Mouse (Mus musculus) limb, embryonic 12.5 days (tissue): ENCODE data around the gene Camsap2. TPM values are rescaled to one million over a fixed set of nuclear protein-coding genes. Genes with fewer than 3 reads are reported as not detected.

ENCODE experiments used
- ATAC-seq: fragments of 200-750 bp; cut with Nextera tagmentation; 2 replicates; pipeline ENCODE4 v1.8.0; 2017; ENCODE audit warnings: low read depth, moderate TSS enrichment; ENCODE audit not compliant: insufficient number of reproducible peaks, insufficient read depth, low FRiP score, low TSS enrichment
- H3K27ac ChIP-seq: fragments of 300-500 bp; sonication (generic); 2 replicates; pipeline ENCODE4 v1.5.1; 2016; ENCODE audit warnings: mild to moderate bottlenecking, moderate library complexity
- H3K27me3 ChIP-seq: fragments of 300-500 bp; sonication (generic); 2 replicates; pipeline ENCODE4 v1.6.1; 2016; ENCODE audit warnings: mild to moderate bottlenecking, moderate library complexity
- H3K36me3 ChIP-seq: fragments of 300-500 bp; sonication (generic); 2 replicates; pipeline ENCODE4 v1.6.1; 2016; ENCODE audit warnings: mild to moderate bottlenecking, moderate library complexity
- H3K4me1 ChIP-seq: fragments of 300-500 bp; sonication (generic); replicated peaks from 2 replicates; pipeline ENCODE4 v1.6.1; 2016
- H3K4me2 ChIP-seq: fragments of 300-500 bp; sonication (generic); 2 replicates; pipeline ENCODE4 v1.6.1; 2016; ENCODE audit warnings: mild to moderate bottlenecking, moderate library complexity
- H3K4me3 ChIP-seq: fragments of 300-500 bp; sonication (generic); replicated peaks from 2 replicates; pipeline ENCODE4 v1.5.1; 2016; ENCODE audit warnings: mild to moderate bottlenecking
- H3K9ac ChIP-seq: fragments of 300-500 bp; sonication (generic); replicated peaks from 2 replicates; pipeline ENCODE4 v1.6.1; 2016; ENCODE audit warnings: mild to moderate bottlenecking, moderate library complexity
- H3K9me3 ChIP-seq: fragments of 300-500 bp; sonication (generic); 2 replicates; pipeline ENCODE4 v1.6.1; 2016; ENCODE audit warnings: mild to moderate bottlenecking, moderate library complexity
- WGBS: fragments of 180-500 bp; shearing (Covaris S2); methylation state at CpG from one replicate; pipeline ENCODE4 v1.1.7; 2016; 5-methylcytosine and 5-hydroxymethylcytosine counted together
- polyA plus RNA-seq: library from polyadenylated mRNA; unstranded; fragments of >200 nt; fragmentation: Nextera tagmentation; extraction: Ambion mirVana; gene quantifications from 2 replicates; pipeline ENCODE4 v1.2.1, GENCODE M21; 2016

Camsap2 gene
- polyA plus RNA-seq: 15.6 and 15.8 TPM in 2 replicates

DNA sequence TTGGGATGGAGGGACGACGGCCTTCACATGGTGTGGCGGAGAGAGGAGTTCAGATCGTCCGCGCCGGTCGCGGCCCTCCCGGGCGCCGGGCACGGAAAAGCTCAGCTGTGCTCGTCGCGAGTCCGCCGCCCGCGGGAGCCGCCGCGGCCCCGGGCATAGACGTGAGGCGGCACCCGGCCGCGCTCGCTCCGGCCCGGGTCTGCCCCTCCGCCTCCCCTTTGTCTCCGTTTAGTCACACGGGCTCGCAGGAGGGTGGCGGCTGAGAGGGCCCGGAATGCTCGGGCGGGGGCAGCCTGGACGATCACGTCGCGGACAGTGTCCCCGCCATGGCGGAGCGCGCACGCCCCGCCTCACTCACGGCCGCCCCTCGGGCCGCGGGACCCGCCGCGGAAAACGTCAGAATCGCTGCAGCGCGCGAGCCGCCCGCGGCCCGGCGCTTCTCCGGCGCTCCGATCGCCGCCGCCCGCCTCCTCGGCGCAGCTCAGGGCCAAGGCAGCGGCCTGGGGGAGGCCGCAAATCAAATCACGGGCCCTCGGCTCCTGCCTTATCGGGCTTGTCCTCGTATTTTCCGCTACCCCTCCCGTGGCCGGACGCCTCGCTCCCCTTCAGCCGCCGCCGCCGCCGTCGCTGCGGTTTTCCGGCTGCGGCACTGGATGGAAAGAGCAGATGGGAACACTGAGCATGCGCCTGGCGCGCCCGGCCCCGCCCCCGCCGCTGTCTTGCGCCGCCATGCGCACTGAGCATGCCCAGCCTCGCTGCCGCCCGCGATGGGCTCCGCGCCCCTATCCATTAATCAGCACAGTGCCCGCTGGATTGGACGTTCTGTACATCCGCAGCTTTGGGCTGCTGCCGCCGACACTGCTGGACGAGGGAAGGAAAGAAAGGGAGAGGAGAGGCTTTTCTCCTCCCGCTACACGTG, at the start of gene Camsap2:
TSS of gene Camsap2 (minus strand) at position 651 of the 919 bp plus-strand sequence.
- WGBS: under 1% methylated on average over 118 of the region's 121 CpGs
- peak within 1 kb of the TSS; percentile 69 for H3K4me2 ChIP-seq
- peak within 1 kb of the TSS; percentile 96 for H3K27ac ChIP-seq
- H3K9ac ChIP-seq: peak within 1 kb of the TSS; percentile 96
- H3K4me3 ChIP-seq: peak within 1 kb of the TSS; percentile 94
- peaks cover 1% of the 10 kb centered on the region; the same call in 1 of the 2 replicates for H3K36me3 ChIP-seq
- no peaks in the 10 kb centered on the region for H3K27me3 ChIP-seq
- peak; percentile 96 for ATAC-seq
- no peaks in the 10 kb centered on the region for H3K9me3 ChIP-seq
- peaks cover 28% of the 10 kb centered on the region for H3K4me1 ChIP-seq

DNA sequence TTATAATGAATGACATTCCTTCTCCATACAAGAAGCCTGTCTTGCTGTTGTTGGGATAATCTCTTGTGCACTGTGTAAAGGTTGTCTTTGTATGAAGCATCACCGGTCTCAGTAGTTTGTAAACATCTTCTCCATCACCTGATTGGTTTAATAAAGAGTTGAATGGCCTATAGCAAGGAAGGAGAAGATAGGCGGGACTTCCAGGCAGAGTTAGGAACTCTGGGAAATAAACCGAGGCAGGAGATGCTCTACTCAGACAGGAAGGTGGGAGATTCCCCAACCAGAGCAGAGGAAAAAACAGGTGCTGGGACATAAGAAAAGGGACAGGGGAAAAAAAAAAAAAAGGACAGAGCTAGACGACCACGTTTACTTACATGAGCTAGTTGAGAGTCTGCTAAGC, 49.2 kb upstream of the Camsap2 start:
- Histone ChIP-seq H3K27me3 (no peaks in the 10 kb centered on the region), H3K27ac (no peak overlapping the region), H3K4me2 (peak overlapping the region; percentile 13; the same call in 1 of the 2 replicates), H3K9me3 (no peaks in the 10 kb centered on the region), H3K4me1 (peaks cover 6% of the 10 kb centered on the region), H3K4me3 (no peak overlapping the region), H3K9ac (no peak overlapping the region), H3K36me3 (no peaks in the 10 kb centered on the region)
- 39% methylated on average over 5 of the region's 5 CpGs for WGBS
- ATAC-seq: no peak

DNA sequence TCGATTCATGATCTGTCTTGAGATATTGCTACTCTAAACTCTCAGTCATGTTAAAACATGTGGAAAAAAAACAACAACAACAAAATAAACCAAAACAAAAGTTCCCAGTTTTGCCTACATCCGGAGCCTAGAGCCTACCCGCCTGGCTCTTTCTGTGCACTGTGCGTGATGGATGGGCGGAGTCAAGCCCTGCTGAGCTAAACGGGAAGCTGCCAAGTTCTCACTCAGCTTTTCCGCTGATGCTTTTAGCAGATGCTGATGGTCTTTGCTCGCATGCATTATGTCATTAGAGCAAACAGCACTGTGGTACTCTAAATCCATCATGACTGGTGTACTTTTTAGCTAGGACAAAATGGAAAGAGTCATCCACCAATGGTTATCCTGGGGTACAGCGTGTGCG, 48.6 kb upstream of the Camsap2 start:
- Histone ChIP-seq H3K9me3 (no peaks in the 10 kb centered on the region), H3K36me3 (no peaks in the 10 kb centered on the region), H3K4me2 (peak overlapping the region; percentile 13; the same call in 1 of the 2 replicates), H3K27ac (no peak overlapping the region), H3K9ac (no peak overlapping the region), H3K27me3 (no peaks in the 10 kb centered on the region), H3K4me1 (peaks cover 6% of the 10 kb centered on the region), H3K4me3 (no peak overlapping the region)
- no peak for ATAC-seq
- WGBS: 41% methylated on average over 10 of the region's 10 CpGs

GRCm38 (mm10) chr1:136386914-136387313, 41.0 kb upstream of the Camsap2 start:
- H3K9me3 ChIP-seq: no peaks in the 10 kb centered on the region
- H3K4me1 ChIP-seq: 0 out of 2 replicates have a peak, but pooled peaks cover 5% of the 10 kb centered on the region
- H3K27ac ChIP-seq: no peak overlapping the region
- H3K4me2 ChIP-seq: no peak overlapping the region
- WGBS: 18% methylated on average over 5 of the region's 6 CpGs
- ATAC-seq: no peak; the same call in 1 of the 2 replicates
- H3K36me3 ChIP-seq: no peaks in the 10 kb centered on the region
- no peaks in the 10 kb centered on the region for H3K27me3 ChIP-seq
- H3K4me3 ChIP-seq: no peak overlapping the region
- H3K9ac ChIP-seq: no peak overlapping the region

GRCm38 (mm10) chr1:136381583-136381982, 35.7 kb upstream of the Camsap2 start:
- no peaks in the 10 kb centered on the region for H3K9me3 ChIP-seq
- H3K4me1 ChIP-seq: 0 out of 2 replicates have a peak, but pooled peaks cover 2% of the 10 kb centered on the region
- 81% methylated on average over 5 of the region's 5 CpGs for WGBS
- no peak overlapping the region for H3K4me3 ChIP-seq
- no peak for ATAC-seq
- H3K27ac ChIP-seq: no peak overlapping the region
- no peaks in the 10 kb centered on the region for H3K36me3 ChIP-seq
- no peaks in the 10 kb centered on the region for H3K27me3 ChIP-seq
- H3K4me2 ChIP-seq: no peak overlapping the region
- no peak overlapping the region for H3K9ac ChIP-seq

- Histone ChIP-seq H3K9me3 (no peaks in the 10 kb centered on the region), H3K27me3 (no peaks in the 10 kb centered on the region), H3K4me1 (no peaks in the 10 kb centered on the region), H3K9ac (no peak overlapping the region), H3K27ac (no peak overlapping the region), H3K4me3 (no peak overlapping the region), H3K36me3 (no peaks in the 10 kb centered on the region), H3K4me2 (no peak overlapping the region)
- no peak for ATAC-seq
- 88% methylated on average over 6 of the region's 6 CpGs for WGBS
Measured at GRCm38 (mm10) chr1:136381169-136381568, 35.3 kb upstream of the Camsap2 start.

DNA sequence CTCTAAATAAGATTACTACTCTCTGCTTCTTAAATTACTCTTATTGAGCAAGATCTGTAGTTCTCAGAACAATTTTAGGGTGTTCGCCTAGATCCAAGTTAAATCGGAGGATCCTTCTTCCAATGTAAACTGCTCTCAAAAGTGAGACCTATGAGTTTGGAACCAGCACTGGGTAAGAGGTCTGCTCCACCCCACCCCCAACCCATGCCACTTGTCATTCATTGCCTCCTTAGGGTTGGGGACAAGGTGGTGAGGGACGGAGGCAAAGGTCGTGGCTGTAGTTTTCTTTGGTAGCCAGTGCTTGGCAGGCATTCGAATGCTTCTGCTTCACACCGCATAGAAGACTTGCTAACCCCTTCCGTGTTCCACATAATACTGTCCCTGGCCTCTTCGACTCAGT, 34.7 kb upstream of the Camsap2 start:
- H3K27me3 ChIP-seq: no peaks in the 10 kb centered on the region
- no peaks in the 10 kb centered on the region for H3K4me1 ChIP-seq
- H3K4me3 ChIP-seq: no peak overlapping the region
- H3K27ac ChIP-seq: no peak overlapping the region
- H3K4me2 ChIP-seq: no peak overlapping the region
- ATAC-seq: no peak
- H3K36me3 ChIP-seq: no peaks in the 10 kb centered on the region
- WGBS: 87% methylated on average over 8 of the region's 8 CpGs
- H3K9me3 ChIP-seq: no peaks in the 10 kb centered on the region
- no peak overlapping the region for H3K9ac ChIP-seq

DNA sequence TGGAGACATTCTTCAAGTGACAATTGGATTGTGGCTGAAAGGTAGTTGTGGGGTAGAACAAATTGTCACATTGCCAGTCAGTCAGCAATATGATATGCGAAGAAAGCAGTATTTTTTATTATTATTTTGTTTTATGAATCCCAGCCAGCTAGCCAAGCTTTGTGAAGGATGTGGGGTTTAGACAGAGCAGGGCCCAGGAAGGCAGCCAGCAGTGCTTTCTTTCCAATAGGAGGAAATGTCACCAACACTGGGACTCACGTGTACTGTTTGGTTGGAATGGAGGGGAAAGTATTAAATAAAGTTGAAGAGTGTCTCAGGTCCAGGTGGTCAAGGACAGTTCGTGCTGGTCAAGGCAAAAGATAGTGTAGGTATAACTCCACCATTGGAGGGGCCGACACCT, 34.3 kb upstream of the Camsap2 start:
- no peak for ATAC-seq
- H3K4me2 ChIP-seq: no peak overlapping the region
- no peaks in the 10 kb centered on the region for H3K4me1 ChIP-seq
- 89% methylated on average over 4 of the region's 4 CpGs for WGBS
- no peaks in the 10 kb centered on the region for H3K9me3 ChIP-seq
- H3K27me3 ChIP-seq: no peaks in the 10 kb centered on the region
- H3K36me3 ChIP-seq: no peaks in the 10 kb centered on the region
- H3K4me3 ChIP-seq: no peak overlapping the region
- H3K27ac ChIP-seq: no peak overlapping the region
- H3K9ac ChIP-seq: no peak overlapping the region

GRCm38 (mm10) chr1:136379261-136379660, 33.4 kb upstream of the Camsap2 start:
- no peak for ATAC-seq

GRCm38 (mm10) chr1:136365986-136366385, 20.1 kb upstream of the Camsap2 start:
- H3K4me2 ChIP-seq: no peak overlapping the region
- ATAC-seq: no peak
- H3K36me3 ChIP-seq: no peaks in the 10 kb centered on the region
- H3K27me3 ChIP-seq: no peaks in the 10 kb centered on the region
- H3K27ac ChIP-seq: no peak overlapping the region
- H3K9ac ChIP-seq: no peak overlapping the region
- peaks cover 24% of the 10 kb centered on the region for H3K4me1 ChIP-seq
- H3K4me3 ChIP-seq: no peak overlapping the region
- no peaks in the 10 kb centered on the region for H3K9me3 ChIP-seq
- WGBS: 79% methylated on average over 3 of the region's 3 CpGs

More at GRCm38 (mm10) chr1:136379261-136379660, 33.4 kb upstream of the Camsap2 start:
- Histone ChIP-seq H3K4me3 (no peak overlapping the region), H3K27ac (no peak overlapping the region), H3K36me3 (no peaks in the 10 kb centered on the region), H3K27me3 (no peaks in the 10 kb centered on the region), H3K9ac (no peak overlapping the region), H3K4me2 (no peak overlapping the region), H3K9me3 (no peaks in the 10 kb centered on the region), H3K4me1 (no peaks in the 10 kb centered on the region)
- 92% methylated on average over 7 of the region's 7 CpGs for WGBS

DNA sequence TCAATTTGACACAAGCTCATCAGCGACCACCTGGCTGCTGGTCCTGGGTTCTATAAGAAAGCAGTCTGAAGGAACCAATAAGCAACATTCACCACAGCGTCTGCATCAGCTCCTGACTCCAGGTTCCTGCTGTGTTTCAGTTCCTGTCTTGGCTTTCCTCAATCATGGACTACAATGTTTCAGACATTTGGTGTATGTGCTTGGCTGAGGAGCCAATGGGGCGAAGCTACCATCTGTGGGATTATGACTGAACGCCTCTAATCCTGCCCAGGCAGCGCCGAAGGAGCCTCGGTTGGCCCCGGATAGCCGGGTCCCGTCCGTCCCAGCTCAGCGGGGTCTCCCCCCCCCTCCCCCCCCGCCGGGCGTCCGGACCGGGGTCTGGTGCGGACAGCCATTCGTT, 18.8 kb upstream of the Camsap2 start:
- no peaks in the 10 kb centered on the region for H3K36me3 ChIP-seq
- H3K9ac ChIP-seq: no peak overlapping the region
- ATAC-seq: no peak
- peaks cover 28% of the 10 kb centered on the region for H3K4me1 ChIP-seq
- no peaks in the 10 kb centered on the region for H3K9me3 ChIP-seq
- 73% methylated on average over 19 of the region's 19 CpGs for WGBS
- no peak overlapping the region for H3K27ac ChIP-seq
- H3K4me2 ChIP-seq: no peak overlapping the region
- H3K4me3 ChIP-seq: no peak overlapping the region
- H3K27me3 ChIP-seq: no peaks in the 10 kb centered on the region
